In the genomic region with DNA sequence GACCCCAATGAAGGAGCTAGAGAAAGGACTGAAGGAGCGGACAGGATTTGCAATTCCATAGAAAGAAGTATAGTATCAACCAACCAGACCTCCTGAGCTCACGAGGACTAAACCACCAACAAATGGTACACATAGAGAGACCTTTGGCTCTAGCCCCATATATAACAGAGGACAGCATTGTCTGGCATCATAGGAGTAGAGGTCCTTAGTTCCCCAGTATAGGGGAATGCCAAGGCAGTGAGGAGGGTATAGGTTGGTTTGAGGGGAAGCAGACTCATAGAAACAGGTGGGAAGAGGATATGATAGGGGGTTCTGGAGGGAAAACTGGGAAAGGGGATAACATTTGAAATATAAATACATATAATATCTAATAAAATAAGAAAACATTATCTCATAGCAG, we compare ENCODE assay signal across 37 mouse cellular contexts. TPM values are rescaled to one million over a fixed set of nuclear protein-coding genes. Genes with fewer than 3 reads are reported as not detected.
"Had no signal": no experiment of that assay in that cellular context is flagged by ENCODE, and none has a peak within 500 bp of the region (broad histone marks: within the 10 kb centered on the region; RNA-seq: fewer than 3 reads in every experiment).

No protein-coding gene starts in this region.

- DNase-seq: gastrocnemius, postnatal 14 days; gastrocnemius, postnatal 36 days; heart, adult 11 months; heart, adult 2 months; heart, postnatal 14 days; heart, postnatal 36 days; kidney, adult 18-20 months; kidney, adult 8-10 months; kidney, postnatal 14 days; kidney, postnatal 36 days; layer of hippocampus, adult 9-11 months; layer of hippocampus, postnatal 36 days; left cerebral cortex, postnatal 4 days; liver; liver, embryonic 13.5 days had no signal

- H3K4me1 ChIP-seq: heart, embryonic 13.5 days; heart, embryonic 15.5 days; hindbrain, embryonic 13.5 days; hindbrain, embryonic 15.5 days; limb, embryonic 12.5 days; liver, embryonic 13.5 days had no signal

- ATAC-seq: hindbrain, postnatal 0 days; intestine, embryonic 16.5 days had no signal

- H3K9ac ChIP-seq: heart, embryonic 13.5 days; heart, embryonic 15.5 days; hindbrain, embryonic 13.5 days; hindbrain, embryonic 15.5 days; limb, embryonic 12.5 days; liver, embryonic 13.5 days had no signal

- H3K4me2 ChIP-seq: heart, embryonic 11.5 days; heart, embryonic 13.5 days; heart, embryonic 15.5 days; hindbrain, embryonic 13.5 days; hindbrain, embryonic 15.5 days; limb, embryonic 12.5 days; liver, embryonic 13.5 days had no signal

- H3K27ac ChIP-seq: heart, adult 2 months; heart, embryonic 13.5 days; heart, embryonic 15.5 days; hindbrain, embryonic 13.5 days; hindbrain, embryonic 15.5 days; hindbrain, postnatal 0 days; kidney, postnatal 0 days; limb, embryonic 12.5 days; liver, embryonic 13.5 days had no signal

- H3K9me3 ChIP-seq: hindbrain, embryonic 13.5 days; hindbrain, embryonic 15.5 days; liver, embryonic 13.5 days had no signal

- H3K4me3 ChIP-seq: heart, adult 2 months; heart, embryonic 13.5 days; heart, embryonic 15.5 days; hindbrain, embryonic 13.5 days; hindbrain, embryonic 15.5 days; limb, embryonic 12.5 days; liver, embryonic 13.5 days had no signal

- H3K36me3 ChIP-seq: heart, embryonic 13.5 days; heart, embryonic 15.5 days; hindbrain, embryonic 13.5 days; hindbrain, embryonic 15.5 days; limb, embryonic 12.5 days; liver, embryonic 13.5 days had no signal

- H3K27me3 ChIP-seq: heart, embryonic 13.5 days; heart, embryonic 15.5 days; hindbrain, embryonic 13.5 days; hindbrain, embryonic 15.5 days; limb, embryonic 12.5 days; liver, embryonic 13.5 days had no signal

RNA-seq across cellular contexts. Expression of a gene that starts 13.0 kb away (rescaled TPM):
- total RNA-seq: gastrocnemius, adult 18-20 months; gastrocnemius, adult 8-10 months; gastrocnemius, postnatal 14 days; gastrocnemius, postnatal 36 days; hindbrain, postnatal 0 days; layer of hippocampus, adult 18-20 months; layer of hippocampus, adult 8-10 months; layer of hippocampus, postnatal 14 days; layer of hippocampus, postnatal 36 days; left cerebral cortex, adult 18-20 months; left cerebral cortex, adult 8-10 months; left cerebral cortex, postnatal 10 days; left cerebral cortex, postnatal 25 days; left cerebral cortex, postnatal 4 days had no signal
- polyA plus RNA-seq: heart, embryonic 11.5 days; heart, embryonic 13.5 days; hindbrain, embryonic 11.5 days; hindbrain, embryonic 13.5 days; hindbrain, embryonic 15.5 days; intestine, embryonic 14.5 days; kidney, embryonic 14.5 days; limb, embryonic 12.5 days had no signal

RNA-seq across cellular contexts. Expression of a gene that starts 41.4 kb away (rescaled TPM):
- total RNA-seq: gastrocnemius, postnatal 14 days; gastrocnemius, postnatal 36 days; heart, adult 2 months; heart, postnatal 14 days; heart, postnatal 36 days; hematopoietic stem cell, adult 5-6 weeks had no signal
- polyA plus RNA-seq: intestine, embryonic 14.5 days; intestine, embryonic 16.5 days; kidney, embryonic 14.5 days; limb, embryonic 12.5 days; liver, embryonic 13.5 days had no signal
